Mouse (Mus musculus) midbrain, embryonic 14.5 days (tissue): ENCODE measurements around the gene Ppil6. TPM values are rescaled to one million over a fixed set of nuclear protein-coding genes. Genes with fewer than 3 reads are reported as not detected.

Experiments
- ATAC-seq: fragments of 200-750 bp; cut with Nextera tagmentation; 2 replicates; pipeline ENCODE4 v1.8.0; 2017; ENCODE audit warnings: moderate number of reproducible peaks, moderate library complexity; ENCODE audit not compliant: low FRiP score, low TSS enrichment
- DNase-seq: peaks from one replicate; pipeline ENCODE4 v3.0.0-alpha.2; 2015
- H3K27ac ChIP-seq: fragments of 300-500 bp; sonication (generic); replicated peaks from 2 replicates; pipeline ENCODE4 v1.5.1; 2014; ENCODE audit warnings: mild to moderate bottlenecking, low read depth, low read length, moderate library complexity
- H3K27me3 ChIP-seq: fragments of 300-500 bp; sonication (generic); 2 replicates; pipeline ENCODE4 v1.6.1; 2014; ENCODE audit warnings: low read length, control low read depth, mixed read lengths; ENCODE audit not compliant: control insufficient read depth, insufficient read depth
- H3K36me3 ChIP-seq: fragments of 300-500 bp; sonication (generic); 2 replicates; pipeline ENCODE4 v1.6.1; 2014; ENCODE audit warnings: low read length, control low read depth; ENCODE audit not compliant: control insufficient read depth, insufficient read depth
- H3K4me1 ChIP-seq: fragments of 300-500 bp; sonication (generic); 2 replicates; pipeline ENCODE4 v1.6.1; 2014; ENCODE audit warnings: mild to moderate bottlenecking, antibody characterized with exemption, low read length, control low read depth; ENCODE audit not compliant: control insufficient read depth, insufficient read depth
- H3K4me2 ChIP-seq: fragments of 300-500 bp; sonication (generic); 2 replicates; pipeline ENCODE4 v1.6.1; 2014; ENCODE audit warnings: mild to moderate bottlenecking, low read length, moderate library complexity
- H3K4me3 ChIP-seq: fragments of 300-500 bp; sonication (generic); replicated peaks from 2 replicates; pipeline ENCODE4 v1.5.1; 2014; ENCODE audit warnings: low read depth, low read length
- H3K9ac ChIP-seq: fragments of 300-500 bp; sonication (generic); replicated peaks from 2 replicates; pipeline ENCODE4 v1.6.1; 2014; ENCODE audit warnings: mild to moderate bottlenecking, low read length, moderate library complexity
- H3K9me3 ChIP-seq: fragments of 300-500 bp; sonication (generic); 2 replicates; pipeline ENCODE4 v1.6.1; 2016; ENCODE audit warnings: low read length, control low read depth, mixed read lengths; ENCODE audit not compliant: control insufficient read depth
- WGBS: fragments of 180-500 bp; shearing (Covaris S2); extraction: QIAGEN DNeasy Blood & Tissue Kit; methylation state at CpG from one replicate; pipeline ENCODE4 v1.1.7; 2014; 5-methylcytosine and 5-hydroxymethylcytosine counted together
- polyA plus RNA-seq: library from polyadenylated mRNA; unstranded; fragments of >200 nt; fragmentation: Nextera tagmentation; extraction: Ambion mirVana; gene quantifications from 2 replicates; pipeline ENCODE4 v1.2.1, GENCODE M21; 2014

Ppil6 gene
- polyA plus RNA-seq, 1 experiment from 2014 or later: 1.3 TPM

- no peak overlapping the region for H3K4me2 ChIP-seq
- no peak overlapping the region for H3K9ac ChIP-seq
- H3K36me3 ChIP-seq: no peaks in the 10 kb centered on the region
- H3K9me3 ChIP-seq: no peaks in the 10 kb centered on the region
- no peak overlapping the region for H3K4me3 ChIP-seq
- WGBS: 74% methylated on average over 4 of the region's 4 CpGs
- H3K27ac ChIP-seq: no peak overlapping the region
- no peaks in the 10 kb centered on the region for H3K4me1 ChIP-seq
- no peaks in the 10 kb centered on the region for H3K27me3 ChIP-seq
- no peak for DNase-seq
- ATAC-seq: no peak
Observed at GRCm38 (mm10) chr10:41514301-41514700, 24.1 kb downstream of the Ppil6 start.

- Histone ChIP-seq H3K9ac (no peak overlapping the region), H3K27ac (no peak overlapping the region), H3K9me3 (no peaks in the 10 kb centered on the region), H3K27me3 (no peaks in the 10 kb centered on the region), H3K4me3 (no peak overlapping the region), H3K4me2 (no peak overlapping the region), H3K36me3 (no peaks in the 10 kb centered on the region), H3K4me1 (no peaks in the 10 kb centered on the region)
- ATAC-seq (no peak), DNase-seq (no peak)
Observed at GRCm38 (mm10) chr10:41514921-41515320, 24.7 kb downstream of the Ppil6 start.

GRCm38 (mm10) chr10:41518508-41518980 is 28.3 kb downstream of the Ppil6 start:
- H3K4me3 ChIP-seq: peak overlapping the region; percentile 90

GRCm38 (mm10) chr10:41518981-41519618 is 28.9 kb downstream of the Ppil6 start, which contains the start of gene Cd164:
Gene Cd164, plus strand, starts transcription at chr10:41519414.
- Histone ChIP-seq H3K27ac (peak within 1 kb of the TSS; percentile 98), H3K4me1 (peaks cover 27% of the 10 kb centered on the region), H3K4me2 (peak within 1 kb of the TSS; percentile 93), H3K4me3 (peak within 1 kb of the TSS; percentile 90), H3K27me3 (no peaks in the 10 kb centered on the region), H3K9ac (peak within 1 kb of the TSS; percentile 64), H3K9me3 (no peaks in the 10 kb centered on the region), H3K36me3 (no peaks in the 10 kb centered on the region)
- ATAC-seq (peak; percentile 93), DNase-seq (peak; percentile 97)
- under 1% methylated on average over 69 of the region's 69 CpGs for WGBS

More at GRCm38 (mm10) chr10:41518508-41518980, 28.3 kb downstream of the Ppil6 start:
- Histone ChIP-seq H3K36me3 (no peaks in the 10 kb centered on the region), H3K27me3 (no peaks in the 10 kb centered on the region), H3K27ac (peak overlapping the region; percentile 98), H3K9me3 (no peaks in the 10 kb centered on the region), H3K4me1 (peaks cover 27% of the 10 kb centered on the region), H3K9ac (peak overlapping the region; percentile 64), H3K4me2 (peak overlapping the region; percentile 93)
- DNase-seq (peak; percentile 81), ATAC-seq (peak; percentile 63)
- WGBS: under 1% methylated on average over 23 of the region's 23 CpGs

- Histone ChIP-seq H3K9me3 (no peaks in the 10 kb centered on the region), H3K36me3 (peaks cover 5% of the 10 kb centered on the region; the same call in 1 of the 2 replicates), H3K27me3 (no peaks in the 10 kb centered on the region), H3K9ac (peak overlapping the region; percentile 64), H3K27ac (peak overlapping the region; percentile 98), H3K4me3 (peak overlapping the region; percentile 90), H3K4me1 (peaks cover 27% of the 10 kb centered on the region), H3K4me2 (peak overlapping the region; percentile 93)
- under 1% methylated on average over 65 of the region's 65 CpGs for WGBS
- DNase-seq: peak; percentile 72
- ATAC-seq: peak; percentile 0
Observed at GRCm38 (mm10) chr10:41519640-41520409, 29.6 kb downstream of the Ppil6 start.

GRCm38 (mm10) chr10:41520410-41520673 is 30.1 kb downstream of the Ppil6 start:
- H3K36me3 ChIP-seq: peaks cover 5% of the 10 kb centered on the region; the same call in 1 of the 2 replicates
- peaks cover 27% of the 10 kb centered on the region for H3K4me1 ChIP-seq
- no peaks in the 10 kb centered on the region for H3K9me3 ChIP-seq
- 6% methylated on average over 5 of the region's 5 CpGs for WGBS
- no peak for ATAC-seq
- H3K27me3 ChIP-seq: no peaks in the 10 kb centered on the region
- H3K4me3 ChIP-seq: peak overlapping the region; percentile 90
- DNase-seq: no peak
- H3K9ac ChIP-seq: peak overlapping the region; percentile 64; the same call in 1 of the 2 replicates
- peak overlapping the region; percentile 93 for H3K4me2 ChIP-seq
- no peak overlapping the region for H3K27ac ChIP-seq

GRCm38 (mm10) chr10:41523386-41523785 is 33.1 kb downstream of the Ppil6 start:
- 91% methylated on average over 3 of the region's 3 CpGs for WGBS
- no peaks in the 10 kb centered on the region for H3K9me3 ChIP-seq
- no peak overlapping the region for H3K27ac ChIP-seq
- H3K36me3 ChIP-seq: peaks cover 15% of the 10 kb centered on the region
- DNase-seq (no peak), ATAC-seq (no peak)
- H3K27me3 ChIP-seq: no peaks in the 10 kb centered on the region
- no peak overlapping the region for H3K4me2 ChIP-seq
- no peak overlapping the region for H3K9ac ChIP-seq
- H3K4me1 ChIP-seq: peaks cover 27% of the 10 kb centered on the region
- no peak overlapping the region for H3K4me3 ChIP-seq

GRCm38 (mm10) chr10:41525696-41526095 is 35.5 kb downstream of the Ppil6 start:
- no peak overlapping the region for H3K4me3 ChIP-seq
- ATAC-seq (no peak), DNase-seq (no peak)
- WGBS: 76% methylated on average over 1 of the region's 1 CpGs
- H3K27ac ChIP-seq: no peak overlapping the region
- no peak overlapping the region for H3K9ac ChIP-seq
- H3K4me1 ChIP-seq: peaks cover 25% of the 10 kb centered on the region
- no peaks in the 10 kb centered on the region for H3K9me3 ChIP-seq
- H3K27me3 ChIP-seq: no peaks in the 10 kb centered on the region
- H3K4me2 ChIP-seq: no peak overlapping the region
- peaks cover 31% of the 10 kb centered on the region for H3K36me3 ChIP-seq
